Mouse (Mus musculus) liver, adult 2 months (tissue): ENCODE data around the gene Smad5.

Experiments used
- CTCF ChIP-seq: fragments of 200-500 bp; IDR thresholded peaks from 2 replicates; pipeline ENCODE4 v1.5.1; 2011; ENCODE audit warnings: low read depth, low read length, control low read depth
- POLR2A ChIP-seq: fragments of 200-500 bp; IDR thresholded peaks from 2 replicates; pipeline ENCODE4 v1.6.1; 2011; ENCODE audit warnings: low read length, control low read depth; ENCODE audit not compliant: insufficient read depth; ENCODE audit errors: extremely low read depth

- TF ChIP-seq CTCF (no peak), POLR2A (no peak)
Observed at GRCm38 (mm10) chr13:56695701-56696100, 7.1 kb upstream of the Smad5 start.
